Mouse (Mus musculus) Patski (cell line): ENCODE measurements at regions not wholly inside any gene's neighbourhood (a gene's known extent, or its start where the extent isn't known, plus 50 kb on each side); places are given as distances from the start of the nearest gene placed in this dataset.

Experiments
- ATAC-seq: fragments of 100-300 bp; one replicate; pipeline ENCODE4 v1.8.0; 2021
- CTCF ChIA-PET: fragments of 350-600 bp; sonication (Branson Sonifier 250); formaldehyde crosslinking; loops from one replicate; lab custom pipeline; 2022; ENCODE audit warnings: inconsistent platforms; lab: Charles Lee
- POLR2A ChIA-PET: fragments of 350-600 bp; sonication (Branson Sonifier 250); formaldehyde crosslinking; loops from one replicate; lab custom pipeline; 2022; ENCODE audit warnings: antibody characterized with exemption, inconsistent platforms; lab: Charles Lee
- DNase-seq: peaks from one replicate; pipeline ENCODE4 v3.0.0-alpha.2; 2011; ENCODE audit warnings: low read depth, low spot score
- H3K27me3 ChIP-seq: fragments of 371-371 bp; one replicate; pipeline ENCODE4 v1.5.1; 2021
- CTCF ChIP-seq: fragments of 100-300 bp; IDR thresholded peaks from one replicate; pipeline ENCODE4 v1.5.1; 2021
- in situ Hi-C: fragments of 300-500 bp; cut with MboI; formaldehyde crosslinking; loops from 3 replicates; pipeline ENCODE4 v1.11.1; 2018; ENCODE audit warnings: low pct_unique_long_range_greater_than_20kb, mixed read lengths

DNA sequence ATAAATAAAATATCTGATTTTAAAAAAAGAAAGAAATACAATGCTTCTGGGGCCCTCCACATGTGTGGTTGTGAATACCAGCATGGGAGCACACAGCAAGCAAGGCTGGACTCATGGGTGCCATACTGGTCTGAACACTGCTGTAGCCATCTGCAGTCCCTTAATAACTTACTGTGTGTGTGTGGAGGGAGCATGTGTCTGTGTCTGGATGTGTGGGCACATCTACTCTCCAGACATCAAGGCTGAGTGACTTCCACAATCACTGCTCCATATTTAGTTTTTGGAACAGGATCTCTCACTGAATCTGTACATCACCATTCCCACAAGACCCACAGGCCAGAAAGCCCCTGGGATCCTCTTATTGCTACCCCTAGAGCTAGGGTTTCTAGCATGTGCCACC is 118.9 kb downstream of the Cyp26b1 start:
- ATAC-seq, result no peak
- in situ Hi-C loops, result no loop called here
- peaks cover 19% of the 10 kb centered on the region for H3K27me3 ChIP-seq
- DNase-seq, result no peak
- POLR2A ChIA-PET, result interaction anchor here (0.6 kb wide), 1 partner anchor 11 kb away, joined by 5 read pairs; no protein-coding TSS in a partner anchor
- TF ChIP-seq CTCF, result no peak
- CTCF ChIA-PET, result no interaction called here

DNA sequence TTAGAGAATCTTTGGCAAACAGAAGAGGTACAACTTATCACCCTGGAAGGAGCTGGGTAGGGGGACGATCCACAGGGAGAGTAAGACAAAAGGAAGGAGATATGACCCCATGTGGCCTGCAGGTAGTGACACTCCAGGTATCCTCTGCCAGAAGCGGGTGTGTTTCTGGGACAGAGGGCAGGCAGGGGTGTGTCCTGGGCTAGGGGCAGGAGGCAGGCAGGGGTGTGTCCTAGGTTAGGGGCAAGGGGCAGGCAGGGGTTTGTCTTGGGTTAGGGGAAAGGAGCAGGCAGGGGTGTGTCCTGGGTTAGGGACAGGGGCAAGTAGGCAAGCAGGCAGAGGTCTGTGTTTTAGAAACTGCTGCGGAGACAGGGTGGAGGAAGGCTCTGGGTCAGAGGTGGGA is 120.5 kb downstream of the Cyp26b1 start:
- ChIA-PET CTCF (no interaction called here), POLR2A (no interaction called here)
- DNase-seq (no peak), ATAC-seq (no peak)
- in situ Hi-C loops, result no loop called here
- H3K27me3 ChIP-seq, result peaks cover 23% of the 10 kb centered on the region
- TF ChIP-seq CTCF, result no peak

DNA sequence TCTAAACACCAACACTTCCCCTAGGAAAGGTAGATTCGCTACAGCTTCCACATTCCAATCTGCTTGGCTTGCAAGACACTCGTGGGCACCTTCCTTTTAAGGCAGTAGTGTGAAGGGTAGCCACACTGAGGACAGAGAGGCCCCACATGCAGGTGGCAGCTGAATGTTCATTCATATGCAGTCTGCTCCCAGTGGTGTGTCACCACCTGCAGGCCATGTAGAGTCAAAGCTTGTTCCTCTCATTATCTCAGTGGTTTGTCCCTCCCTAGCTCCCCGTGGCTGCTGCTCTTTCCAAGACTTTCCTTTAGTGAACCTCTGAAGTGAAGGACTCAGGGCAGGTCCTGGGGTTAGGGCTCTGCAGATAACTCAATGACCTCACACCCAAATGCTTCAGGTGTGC is 121.4 kb downstream of the Cyp26b1 start:
- in situ Hi-C loops, result no loop called here
- no peak for TF ChIP-seq CTCF
- ATAC-seq (no peak), DNase-seq (no peak)
- ChIA-PET POLR2A (no interaction called here), CTCF (no interaction called here)
- peaks cover 25% of the 10 kb centered on the region for H3K27me3 ChIP-seq

DNA sequence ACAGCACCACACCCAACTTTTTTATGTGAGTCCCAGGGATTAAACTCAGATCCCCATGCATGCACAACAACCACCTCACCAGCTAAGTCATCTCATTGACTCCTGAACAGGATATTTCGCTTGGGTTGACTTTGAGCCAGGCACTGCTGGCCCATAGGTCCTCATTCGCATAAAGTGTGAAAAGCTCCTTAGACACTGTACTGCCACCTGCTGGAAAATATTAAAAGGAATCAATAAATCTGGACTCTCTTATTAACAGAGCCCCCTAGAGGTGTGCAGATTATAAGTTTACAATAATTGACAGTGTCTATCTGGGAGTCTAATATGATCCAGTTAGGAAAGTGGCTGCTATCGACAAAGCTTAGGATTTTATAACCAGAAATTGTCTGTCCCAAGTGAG is 126.4 kb downstream of the Cyp26b1 start:
- DNase-seq, result no peak

DNA sequence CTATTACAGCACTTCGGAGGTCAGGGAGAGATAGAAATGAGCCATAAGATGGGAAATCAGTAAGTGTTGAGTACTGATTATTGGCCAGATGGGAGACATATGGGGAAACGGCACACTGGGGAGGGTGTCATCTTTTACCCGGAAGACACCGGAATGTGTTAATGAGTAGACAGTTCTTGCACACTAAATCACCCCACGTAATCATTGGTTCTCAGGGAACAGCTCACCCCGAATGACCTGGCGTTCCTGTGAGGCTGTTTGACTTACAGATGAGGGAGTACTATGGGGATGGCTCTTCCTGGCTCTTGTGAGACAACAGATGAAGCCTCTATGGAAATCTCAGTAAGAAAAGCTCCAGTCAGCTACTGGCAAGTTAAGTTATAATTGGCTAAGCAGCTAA is 127.5 kb downstream of the Cyp26b1 start:
- peaks cover 27% of the 10 kb centered on the region for H3K27me3 ChIP-seq
- ChIA-PET POLR2A (no interaction called here), CTCF (no interaction called here)
- TF ChIP-seq CTCF, result no peak
- DNase-seq (no peak), ATAC-seq (no peak)
- in situ Hi-C loops, result no loop called here

More for the DNA sequence above, 126.4 kb downstream of the Cyp26b1 start:
- CTCF ChIA-PET, result no interaction called here
- POLR2A ChIA-PET, result no interaction called here
- in situ Hi-C loops, result no loop called here
- TF ChIP-seq CTCF, result peak; percentile 13
- no peak for ATAC-seq
- H3K27me3 ChIP-seq, result peaks cover 35% of the 10 kb centered on the region

DNA sequence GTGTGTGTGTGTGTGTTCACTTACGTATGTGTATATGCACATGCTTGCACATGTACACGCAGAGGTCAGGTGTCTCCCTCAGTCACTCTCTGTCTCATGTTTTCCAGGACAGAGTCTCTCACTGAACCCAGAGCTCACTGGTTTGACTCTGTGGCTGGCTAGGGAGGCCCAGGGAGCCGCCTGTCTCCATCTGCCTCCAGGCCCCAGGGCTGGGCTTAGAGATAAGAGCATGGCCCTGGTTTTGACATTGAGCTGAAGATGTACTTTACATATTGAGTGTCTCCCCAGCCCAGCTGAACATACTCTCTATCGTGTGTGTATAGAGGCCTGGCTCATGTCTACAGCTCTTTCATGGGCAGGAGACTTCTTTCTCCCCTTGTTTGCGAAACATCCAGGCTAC is 128.1 kb downstream of the Cyp26b1 start:
- CTCF ChIA-PET, result no interaction called here
- in situ Hi-C loops, result no loop called here
- POLR2A ChIA-PET, result no interaction called here
- DNase-seq, result no peak
- ATAC-seq, result no peak
- no peak for TF ChIP-seq CTCF
- H3K27me3 ChIP-seq, result peaks cover 27% of the 10 kb centered on the region

DNA sequence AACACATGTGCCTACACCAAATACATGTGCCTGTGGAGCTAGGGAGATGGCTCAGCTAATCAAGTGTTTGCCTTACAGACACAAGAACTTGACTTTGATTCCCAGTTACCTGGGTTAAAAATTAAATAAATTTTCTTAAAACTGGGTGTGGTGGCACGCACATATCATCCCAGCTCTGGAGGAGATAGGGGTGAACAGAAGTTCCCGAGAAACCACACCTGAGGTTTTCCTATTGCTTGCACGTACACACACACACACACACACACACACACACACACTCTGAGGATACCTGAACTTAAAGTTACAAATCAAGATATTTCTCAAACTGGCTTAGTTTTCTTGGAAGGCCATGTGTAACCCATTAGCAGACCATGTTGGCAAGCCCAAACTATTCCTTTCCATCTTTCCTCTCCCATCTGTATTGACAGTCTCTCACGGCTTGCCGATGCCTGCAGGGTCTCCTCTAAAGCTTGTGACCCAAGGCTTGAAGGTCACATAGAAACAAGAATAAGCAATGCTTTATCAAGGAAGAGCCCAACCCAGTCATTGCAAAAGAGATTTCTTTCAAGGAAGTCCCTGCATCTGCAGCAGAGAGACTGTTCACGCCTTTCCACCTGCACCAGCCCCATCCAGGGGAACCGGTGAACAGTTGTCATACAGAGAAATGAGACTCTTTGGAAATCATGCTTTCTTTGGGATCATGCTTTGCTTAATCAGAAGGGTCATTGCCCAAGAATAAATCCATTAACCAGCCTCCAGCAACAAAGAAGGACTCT is 129.9 kb downstream of the Cyp26b1 start:
- no peak for ATAC-seq
- DNase-seq, result no peak
- CTCF ChIA-PET, result no interaction called here
- no peak for TF ChIP-seq CTCF
- H3K27me3 ChIP-seq, result peaks cover 15% of the 10 kb centered on the region
- POLR2A ChIA-PET, result interaction anchor here (0.7 kb wide), 1 partner anchor 11 kb away, joined by 5 read pairs; no protein-coding TSS in a partner anchor
- in situ Hi-C loops, result no loop called here

DNA sequence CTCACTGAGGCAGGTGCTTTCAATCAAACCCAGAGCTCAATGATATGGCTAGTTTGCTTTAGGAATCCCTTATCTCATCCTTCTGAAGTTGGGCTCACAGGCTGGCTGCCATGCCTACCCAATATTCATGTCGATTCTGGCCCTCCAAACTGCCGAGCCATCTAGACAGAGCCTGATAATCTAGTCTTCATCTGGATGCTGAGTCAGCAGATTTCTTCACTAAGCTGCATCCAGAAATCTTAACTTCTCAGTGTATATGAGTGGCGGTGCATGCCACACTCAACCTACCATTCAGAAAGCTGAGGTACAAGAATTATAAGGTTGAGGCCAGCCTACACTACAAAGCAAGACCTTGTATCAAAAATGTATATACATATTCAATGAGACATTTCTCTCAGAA is 136.9 kb downstream of the Cyp26b1 start:
- H3K27me3 ChIP-seq, result peaks cover 27% of the 10 kb centered on the region
- no peak for TF ChIP-seq CTCF
- DNase-seq (no peak), ATAC-seq (no peak)
- POLR2A ChIA-PET, result no interaction called here
- in situ Hi-C loops, result no loop called here
- CTCF ChIA-PET, result no interaction called here

DNA sequence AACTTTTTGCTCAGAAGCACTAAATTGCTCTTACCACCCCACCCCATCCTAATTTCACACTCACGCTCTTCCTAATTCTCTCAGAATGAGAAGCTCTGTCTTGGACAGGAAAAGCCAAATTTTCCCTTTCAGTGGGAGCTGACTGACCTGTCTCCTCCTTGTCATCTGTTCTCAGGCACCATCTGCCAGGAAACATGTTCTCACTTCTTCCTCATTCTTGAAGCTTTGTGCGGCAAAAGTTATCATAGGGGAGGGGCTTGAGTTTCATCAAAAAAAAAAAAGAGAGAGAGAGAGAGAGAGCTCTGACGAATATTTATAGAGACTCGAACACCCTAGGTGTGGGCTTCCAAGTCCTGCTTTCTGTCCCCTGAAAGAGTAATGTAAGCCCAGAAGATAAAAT is 148.6 kb downstream of the Cyp26b1 start:
- H3K27me3 ChIP-seq, result peaks cover 48% of the 10 kb centered on the region
- ATAC-seq, result no peak
- in situ Hi-C loops, result no loop called here
- POLR2A ChIA-PET, result no interaction called here
- DNase-seq, result no peak
- no peak for TF ChIP-seq CTCF
- CTCF ChIA-PET, result interaction anchor here (1.8 kb wide), 1 partner anchor 21 kb away, joined by 4 read pairs; no protein-coding TSS in a partner anchor

DNA sequence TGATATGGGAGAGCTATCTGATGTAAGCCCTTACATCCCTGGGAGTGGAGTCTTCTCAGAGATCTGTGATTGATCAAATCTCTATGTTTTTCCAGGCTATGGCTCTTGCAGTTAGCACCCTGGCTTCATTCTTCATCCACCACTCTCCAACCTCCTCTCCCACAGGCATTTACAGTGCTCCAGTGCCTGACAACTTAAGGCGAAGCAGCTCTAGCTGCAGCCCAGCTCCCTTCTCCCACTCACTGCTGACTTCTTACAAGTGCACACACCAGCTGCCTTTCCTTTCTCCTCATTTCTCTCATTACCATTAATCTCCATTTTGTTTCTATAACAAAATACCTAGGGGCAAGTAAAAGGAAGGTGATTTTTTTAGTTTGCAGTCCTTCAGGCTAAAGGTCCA is 151.0 kb downstream of the Cyp26b1 start:
- in situ Hi-C loops, result no loop called here

DNA sequence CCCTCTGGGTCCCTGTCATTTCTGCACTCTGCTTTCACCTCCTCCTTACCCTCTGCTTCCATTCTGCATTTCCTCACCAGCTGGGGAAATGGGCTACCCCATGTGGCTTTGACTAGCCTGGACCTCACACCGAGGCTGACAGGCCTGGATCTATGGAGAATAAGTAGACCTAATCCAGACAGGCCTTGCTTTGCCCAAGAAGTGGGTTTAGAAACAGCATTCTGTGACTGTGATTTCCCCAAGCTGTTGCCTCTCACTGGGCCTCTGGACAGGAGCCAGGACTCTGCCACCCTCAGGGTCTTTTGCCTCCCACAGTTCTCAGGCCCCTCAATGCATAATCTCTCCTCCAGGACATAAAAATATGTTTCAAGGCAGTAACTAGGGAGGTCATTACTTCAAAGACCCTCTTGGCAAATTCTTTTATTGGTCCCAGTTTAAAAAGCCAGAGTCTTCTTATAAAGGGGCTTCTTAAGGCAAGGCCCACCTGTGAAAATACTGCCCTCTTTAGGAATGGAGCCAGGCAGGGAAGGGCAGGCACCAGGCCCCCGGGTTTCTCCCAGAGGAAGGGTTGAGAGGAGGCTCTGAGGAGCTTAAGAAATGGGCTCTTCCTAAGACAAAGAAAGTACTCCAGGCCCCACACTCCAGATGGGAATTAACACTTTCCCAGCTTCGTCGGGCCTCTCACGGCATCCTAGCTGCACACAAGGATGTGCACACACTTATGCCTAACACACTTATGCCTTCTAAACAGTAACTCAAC is 151.8 kb downstream of the Cyp26b1 start:
- ChIA-PET CTCF (no interaction called here), POLR2A (no interaction called here)
- DNase-seq, result no peak
- no peak for ATAC-seq
- in situ Hi-C loops, result no loop called here
- no peak for TF ChIP-seq CTCF
- H3K27me3 ChIP-seq, result peaks cover 20% of the 10 kb centered on the region

More for the DNA sequence above, 151.0 kb downstream of the Cyp26b1 start:
- H3K27me3 ChIP-seq, result peaks cover 27% of the 10 kb centered on the region
- ChIA-PET POLR2A (no interaction called here), CTCF (no interaction called here)
- no peak for ATAC-seq
- DNase-seq, result no peak
- no peak for TF ChIP-seq CTCF
